Mouse (Mus musculus) heart, postnatal 0 days (tissue): Measurements from ENCODE around the gene Hs3st5. TPM values are rescaled to one million over a fixed set of nuclear protein-coding genes. Genes with fewer than 3 reads are reported as not detected.

ENCODE experiments used
- ATAC-seq: fragments of 200-750 bp; cut with Nextera tagmentation; 2 replicates; pipeline ENCODE4 v1.8.0; 2017; ENCODE audit warnings: low read depth, moderate number of reproducible peaks, moderate library complexity; ENCODE audit not compliant: insufficient read depth
- DNase-seq: peaks from one replicate; pipeline ENCODE4 v3.0.0-alpha.2; 2016; ENCODE audit warnings: low spot score
- H3K27ac ChIP-seq: fragments of 300-500 bp; sonication (generic); 2 replicates; pipeline ENCODE4 v1.5.1; 2014; ENCODE audit warnings: low read depth, mild to moderate bottlenecking
- H3K27me3 ChIP-seq: fragments of 300-500 bp; sonication (generic); 2 replicates; pipeline ENCODE4 v1.6.1; 2014; ENCODE audit warnings: low read length, mixed read lengths; ENCODE audit not compliant: control insufficient read depth, insufficient read depth
- H3K36me3 ChIP-seq: fragments of 300-500 bp; sonication (generic); replicated peaks from 2 replicates; pipeline ENCODE4 v1.6.1; 2014; ENCODE audit warnings: low read length, mixed read lengths; ENCODE audit not compliant: control insufficient read depth, insufficient read depth
- H3K4me1 ChIP-seq: fragments of 300-500 bp; sonication (generic); 2 replicates; pipeline ENCODE4 v1.6.1; 2014; ENCODE audit warnings: antibody characterized with exemption; ENCODE audit not compliant: control insufficient read depth, insufficient read depth
- H3K4me2 ChIP-seq: fragments of 300-500 bp; sonication (generic); 2 replicates; pipeline ENCODE4 v1.6.1; 2014; ENCODE audit warnings: low read depth, mild to moderate bottlenecking, low read length, moderate library complexity
- H3K4me3 ChIP-seq: fragments of 300-500 bp; sonication (generic); 2 replicates; pipeline ENCODE4 v1.5.1; 2014; ENCODE audit warnings: low read depth, low read length
- H3K9ac ChIP-seq: fragments of 300-500 bp; sonication (generic); replicated peaks from 2 replicates; pipeline ENCODE4 v1.6.1; 2014; ENCODE audit warnings: low read depth, low read length, mixed read lengths
- H3K9me3 ChIP-seq: fragments of 300-500 bp; sonication (generic); replicated peaks from 2 replicates; pipeline ENCODE4 v1.6.1; 2016; ENCODE audit warnings: low read length; ENCODE audit not compliant: control insufficient read depth
- CTCF ChIP-seq: IDR thresholded peaks from 2 replicates; pipeline ENCODE4 v1.5.1; 2016; ENCODE audit warnings: antibody characterized with exemption, control low read depth, low read depth
- EP300 ChIP-seq: IDR thresholded peaks from 2 replicates; pipeline ENCODE4 v1.6.1; 2016; ENCODE audit warnings: antibody characterized with exemption, low read depth
- WGBS: fragments of 180-500 bp; shearing (Covaris S2); extraction: QIAGEN DNeasy Blood & Tissue Kit; methylation state at CpG from one replicate; pipeline ENCODE4 v1.1.7; 2014; 5-methylcytosine and 5-hydroxymethylcytosine counted together
- polyA plus RNA-seq: library from polyadenylated mRNA; unstranded; fragments of >200 nt; fragmentation: Nextera tagmentation; extraction: Ambion mirVana; gene quantifications from 2 replicates; pipeline ENCODE4 v1.2.1, GENCODE M21; 2015
- total RNA-seq: library from RNA; depleted of rRNA; stranded (reverse); fragments of >200 nt; gene quantifications from 2 replicates; pipeline ENCODE4 v1.2.3, GENCODE M21; 2014; ENCODE audit warnings: low replicate concordance

Gene Hs3st5
- total and polyA plus RNA-seq, 2 experiments from 2014 or later: 0.29 TPM; not detected in 1

DNA sequence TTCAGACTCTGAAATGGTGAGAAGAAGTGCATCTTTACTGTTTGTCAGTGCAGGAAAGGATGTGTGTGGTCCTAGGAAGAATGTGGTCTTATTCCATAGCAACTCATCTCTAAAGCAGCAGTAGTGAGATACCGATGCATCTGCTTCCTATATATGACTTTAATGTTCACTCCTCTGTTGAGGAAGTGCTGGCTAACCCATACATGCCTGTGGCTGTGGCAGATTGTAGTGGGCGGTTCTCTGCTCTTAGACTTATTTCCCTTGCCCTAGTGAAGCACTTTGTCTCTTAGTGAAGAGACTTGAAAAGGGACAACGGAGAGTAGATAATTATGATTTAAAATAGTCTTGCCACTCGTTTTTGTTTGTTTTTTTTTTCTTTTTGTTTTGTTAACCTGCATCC, 47.4 kb downstream of the Hs3st5 start:
- TF ChIP-seq EP300 (no peak), CTCF (no peak)
- Histone ChIP-seq H3K4me3 (no peak overlapping the region), H3K27ac (no peak overlapping the region), H3K9ac (no peak overlapping the region), H3K36me3 (no peaks in the 10 kb centered on the region), H3K27me3 (no peaks in the 10 kb centered on the region), H3K9me3 (no peaks in the 10 kb centered on the region), H3K4me2 (no peak overlapping the region), H3K4me1 (no peaks in the 10 kb centered on the region)
- no peak for ATAC-seq
- no peak for DNase-seq
- 56% methylated on average over 4 of the region's 4 CpGs for whole genome bisulfite sequencing

DNA sequence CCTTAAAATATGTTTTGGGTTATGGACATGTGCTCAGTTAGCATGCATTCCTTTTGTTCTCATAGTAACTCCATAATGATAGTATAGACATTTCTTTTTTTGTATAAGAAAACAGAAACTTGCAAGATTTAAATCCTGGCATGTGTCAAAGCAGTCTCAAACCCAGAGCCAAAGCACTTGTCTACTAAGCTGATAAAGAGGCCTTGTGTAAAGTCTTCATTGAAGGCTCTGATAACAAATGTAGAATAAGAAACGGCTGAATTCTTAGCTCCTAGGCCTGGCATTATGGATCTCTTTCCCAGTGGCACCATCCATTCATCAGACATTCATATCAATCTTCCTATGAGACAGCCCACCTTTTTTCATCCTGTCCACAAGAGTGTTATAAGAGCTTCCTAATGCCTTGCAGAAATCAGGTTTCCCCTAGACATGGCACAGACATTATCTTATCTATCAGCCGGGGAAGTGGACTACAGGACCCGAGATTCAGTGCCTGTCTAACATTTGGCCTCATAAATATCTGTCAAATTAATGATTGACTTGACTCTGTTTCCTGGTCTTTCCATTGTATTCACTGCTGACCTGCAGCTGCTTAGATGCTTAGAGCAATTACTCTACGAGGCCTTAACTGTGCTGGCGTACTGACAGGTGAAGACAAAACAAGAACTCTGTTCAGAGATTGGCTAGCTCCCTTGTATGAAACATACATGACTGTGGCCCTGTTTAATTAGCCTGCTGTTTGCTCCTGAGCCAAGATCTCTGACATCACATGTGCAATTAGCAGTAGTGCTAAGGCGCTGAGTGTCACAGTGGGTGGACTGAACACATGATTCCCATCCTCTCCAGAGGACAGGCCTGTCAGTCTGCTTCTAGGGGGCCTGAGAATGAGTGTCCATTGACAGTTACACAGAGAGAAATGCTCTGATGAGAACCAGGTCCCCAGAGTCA, 48.6 kb downstream of the Hs3st5 start:
- Histone ChIP-seq H3K4me2 (no peak overlapping the region), H3K9ac (no peak overlapping the region), H3K27me3 (no peaks in the 10 kb centered on the region), H3K4me1 (no peaks in the 10 kb centered on the region), H3K4me3 (no peak overlapping the region), H3K36me3 (no peaks in the 10 kb centered on the region), H3K9me3 (no peaks in the 10 kb centered on the region), H3K27ac (no peak overlapping the region)
- no peak for DNase-seq
- WGBS: 29% methylated on average over 6 of the region's 6 CpGs
- TF ChIP-seq EP300: no peak
- TF ChIP-seq CTCF: no peak
- ATAC-seq: no peak

DNA sequence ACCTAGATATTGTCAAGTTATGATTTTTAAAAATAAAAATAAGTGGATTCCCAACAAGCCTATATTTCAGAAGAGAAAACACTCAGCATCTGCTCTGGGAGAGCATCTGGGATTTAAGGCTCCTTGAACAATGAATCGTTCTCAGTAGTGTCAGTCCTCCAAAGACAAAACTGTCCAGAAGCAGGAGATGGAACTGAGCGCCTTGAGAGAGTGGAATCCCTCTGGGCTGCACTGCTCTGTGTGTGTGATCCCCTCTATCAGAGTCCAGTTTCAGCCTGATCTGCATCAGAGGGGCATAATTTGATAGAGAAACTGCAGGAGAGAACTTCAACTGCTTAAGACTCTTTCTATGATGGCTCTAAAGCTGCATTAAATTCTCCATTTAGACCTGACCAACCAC, 49.5 kb downstream of the Hs3st5 start:
- Histone ChIP-seq H3K4me2 (no peak overlapping the region), H3K4me1 (no peaks in the 10 kb centered on the region), H3K9me3 (no peaks in the 10 kb centered on the region), H3K36me3 (no peaks in the 10 kb centered on the region), H3K9ac (no peak overlapping the region), H3K4me3 (no peak overlapping the region), H3K27me3 (no peaks in the 10 kb centered on the region), H3K27ac (no peak overlapping the region)
- ATAC-seq: no peak
- WGBS: 66% methylated on average over 2 of the region's 2 CpGs
- no peak for TF ChIP-seq EP300
- TF ChIP-seq CTCF: no peak
- no peak for DNase-seq

DNA sequence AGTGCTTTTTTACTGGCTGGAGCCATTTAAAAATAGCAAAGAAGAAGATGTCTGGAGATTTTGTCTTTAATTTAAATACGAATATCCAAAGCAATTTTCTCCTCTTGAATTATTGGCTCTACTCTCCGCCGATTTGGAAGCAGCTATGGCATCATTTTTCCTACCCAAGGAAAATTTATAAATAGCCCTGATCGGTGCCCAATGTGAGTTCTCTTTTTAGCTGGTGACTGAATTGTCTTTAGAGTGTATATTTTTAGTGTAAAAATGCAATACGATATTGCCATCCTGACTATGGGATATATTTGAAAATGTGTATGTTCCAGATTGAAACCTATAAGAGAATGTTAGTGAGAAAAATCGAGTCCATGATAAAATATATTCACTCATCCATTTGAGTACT, 51.1 kb downstream of the Hs3st5 start:
- Histone ChIP-seq H3K27me3 (no peaks in the 10 kb centered on the region), H3K9me3 (no peaks in the 10 kb centered on the region), H3K27ac (no peak overlapping the region), H3K4me1 (no peaks in the 10 kb centered on the region), H3K9ac (no peak overlapping the region), H3K4me3 (no peak overlapping the region), H3K36me3 (no peaks in the 10 kb centered on the region), H3K4me2 (no peak overlapping the region)
- ATAC-seq (no peak), DNase-seq (no peak)
- TF ChIP-seq CTCF: no peak
- TF ChIP-seq EP300: no peak
- 77% methylated on average over 6 of the region's 6 CpGs for WGBS

DNA sequence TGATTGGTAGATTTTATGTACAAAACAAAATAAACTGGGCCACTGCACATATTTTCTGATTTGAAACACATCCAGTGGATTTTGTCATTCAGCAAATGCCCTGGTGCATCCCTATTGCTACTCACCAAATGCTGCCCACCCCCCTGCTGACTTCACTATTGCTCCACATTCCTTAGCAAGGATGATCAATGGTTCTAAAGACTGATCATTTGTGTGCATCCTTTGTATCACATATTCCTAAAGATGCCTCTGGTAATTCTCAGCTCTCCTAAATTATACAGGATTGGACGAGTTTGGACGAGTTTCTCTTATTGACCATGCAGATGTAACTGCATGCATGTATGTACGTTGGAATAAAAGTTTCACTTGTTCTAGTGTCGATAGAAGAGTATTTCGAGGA, 52.1 kb downstream of the Hs3st5 start:
- WGBS: 85% methylated on average over 5 of the region's 5 CpGs

More for the DNA sequence above, 52.1 kb downstream of the Hs3st5 start:
- Histone ChIP-seq H3K9me3 (no peaks in the 10 kb centered on the region), H3K27ac (no peak overlapping the region), H3K9ac (no peak overlapping the region), H3K27me3 (no peaks in the 10 kb centered on the region), H3K36me3 (no peaks in the 10 kb centered on the region), H3K4me2 (no peak overlapping the region), H3K4me3 (no peak overlapping the region), H3K4me1 (no peaks in the 10 kb centered on the region)
- TF ChIP-seq CTCF (no peak), EP300 (no peak)
- DNase-seq: no peak
- no peak for ATAC-seq
